Mouse (Mus musculus): ENCODE measurements around the gene Prl6a1. TPM values are rescaled to one million over a fixed set of nuclear protein-coding genes. Genes with fewer than 3 reads are reported as not detected.

The Prl6a1 gene
- total RNA-seq (2014; rRNA removed): not detected in 2 replicates
- polyA plus RNA-seq (2015; fragmentation: Nextera tagmentation; extraction: Ambion mirVana): not detected in 2 replicates

DNA sequence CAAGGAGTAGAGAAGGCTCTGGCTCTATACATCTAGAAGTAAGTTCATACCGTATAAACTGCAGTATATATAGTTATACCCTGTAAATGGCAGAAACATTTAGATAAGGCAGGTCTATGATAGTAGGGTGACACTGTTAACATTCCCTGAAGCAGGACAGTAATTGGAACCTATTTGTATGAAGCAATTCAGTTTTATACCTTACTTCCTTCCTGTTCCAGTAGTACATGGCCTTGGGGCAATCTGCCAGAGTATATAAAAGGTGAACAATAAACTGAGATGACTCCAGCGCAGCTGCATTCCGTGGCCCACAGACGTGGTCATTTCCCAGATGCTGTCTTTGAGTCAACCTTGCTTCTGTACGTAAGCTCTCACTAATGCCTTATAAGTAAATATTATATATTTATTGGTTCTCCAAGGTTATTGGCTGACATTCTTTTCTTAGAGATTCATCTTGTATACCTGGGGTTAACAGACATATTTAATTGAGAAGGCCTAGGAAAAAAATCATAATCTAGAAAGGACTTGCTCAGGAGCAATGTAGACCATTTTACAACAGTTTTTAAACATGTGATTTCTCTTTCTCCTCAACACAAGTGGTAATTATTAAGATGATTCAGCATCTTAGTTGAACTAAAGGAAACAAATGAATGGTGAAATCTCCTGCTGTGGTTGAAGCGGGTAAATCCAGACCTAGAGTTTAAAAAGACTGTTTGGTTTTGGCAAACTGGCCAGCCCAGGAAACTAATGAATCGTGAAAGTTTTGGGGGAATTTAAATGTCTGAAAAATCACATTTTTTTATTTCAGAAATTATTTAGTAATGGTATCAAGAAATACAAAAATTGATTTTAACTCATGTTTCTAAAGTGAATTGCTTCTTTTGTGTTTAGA lies at the start of gene Prl6a1:
TSS of gene Prl6a1 (plus strand) at position 294 of the 892 bp plus-strand sequence.
- 81% methylated on average over 7 of the region's 7 CpGs for WGBS

GRCm38 (mm10) chr13:27334989-27335388 lies 22.6 kb downstream of the Prl6a1 start:
- ATAC-seq (no peak), DNase-seq (ENCODE audit: low spot score) (no peak)
- no peak for TF ChIP-seq CTCF (IDR thresholded peaks at IDR 0.05; ENCODE audit: low read depth)
- Histone ChIP-seq H3K4me2 (ENCODE audit: low read depth, low read length) (no peak overlapping the region), H3K36me3 (ENCODE audit: insufficient read depth, low read length) (no peaks in the 10 kb centered on the region), H3K4me1 (ENCODE audit: insufficient read depth, low read length) (no peaks in the 10 kb centered on the region), H3K27me3 (ENCODE audit: insufficient read depth, low read length) (no peaks in the 10 kb centered on the region), H3K9me3 (ENCODE audit: low read length) (no peaks in the 10 kb centered on the region), H3K9ac (replicated peaks; ENCODE audit: low read length) (no peak overlapping the region), H3K27ac (no peak overlapping the region), H3K4me3 (ENCODE audit: low read length) (no peak overlapping the region)
- 38% methylated on average over 1 of the region's 1 CpGs for WGBS

More for the DNA sequence above, at the start of gene Prl6a1:
- no peak within 1 kb of the TSS for H3K27ac ChIP-seq
- no peak for TF ChIP-seq CTCF (IDR thresholded peaks at IDR 0.05; ENCODE audit: low read depth)
- DNase-seq (ENCODE audit: low spot score) (no peak), ATAC-seq (no peak)
- H3K4me1 ChIP-seq (ENCODE audit: insufficient read depth, low read length): no peaks in the 10 kb centered on the region
- no peaks in the 10 kb centered on the region for H3K36me3 ChIP-seq (ENCODE audit: insufficient read depth, low read length)
- H3K4me3 ChIP-seq (ENCODE audit: low read length): no peak within 1 kb of the TSS
- H3K27me3 ChIP-seq (ENCODE audit: insufficient read depth, low read length): no peaks in the 10 kb centered on the region
- H3K9ac ChIP-seq (replicated peaks; ENCODE audit: low read length): no peak within 1 kb of the TSS
- H3K4me2 ChIP-seq (ENCODE audit: low read depth, low read length): no peak within 1 kb of the TSS
- no peaks in the 10 kb centered on the region for H3K9me3 ChIP-seq (ENCODE audit: low read length)

- H3K27me3 ChIP-seq (ENCODE audit: insufficient read depth, low read length): no peaks in the 10 kb centered on the region
- no peaks in the 10 kb centered on the region for H3K9me3 ChIP-seq (ENCODE audit: low read length)
- no peak for TF ChIP-seq CTCF (IDR thresholded peaks at IDR 0.05; ENCODE audit: low read depth)
- 56% methylated on average over 3 of the region's 3 CpGs for WGBS
- H3K4me3 ChIP-seq (ENCODE audit: low read length): no peak overlapping the region
- H3K9ac ChIP-seq (replicated peaks; ENCODE audit: low read length): no peak overlapping the region
- H3K4me1 ChIP-seq (ENCODE audit: insufficient read depth, low read length): no peaks in the 10 kb centered on the region
- H3K4me2 ChIP-seq (ENCODE audit: low read depth, low read length): no peak overlapping the region
- DNase-seq (ENCODE audit: low spot score): no peak
- H3K27ac ChIP-seq: no peak overlapping the region
- ATAC-seq: no peak
- H3K36me3 ChIP-seq (ENCODE audit: insufficient read depth, low read length): no peaks in the 10 kb centered on the region
These were observed 30.4 kb downstream of the Prl6a1 start for GRCm38 (mm10) chr13:27342733-27343275.

DNA sequence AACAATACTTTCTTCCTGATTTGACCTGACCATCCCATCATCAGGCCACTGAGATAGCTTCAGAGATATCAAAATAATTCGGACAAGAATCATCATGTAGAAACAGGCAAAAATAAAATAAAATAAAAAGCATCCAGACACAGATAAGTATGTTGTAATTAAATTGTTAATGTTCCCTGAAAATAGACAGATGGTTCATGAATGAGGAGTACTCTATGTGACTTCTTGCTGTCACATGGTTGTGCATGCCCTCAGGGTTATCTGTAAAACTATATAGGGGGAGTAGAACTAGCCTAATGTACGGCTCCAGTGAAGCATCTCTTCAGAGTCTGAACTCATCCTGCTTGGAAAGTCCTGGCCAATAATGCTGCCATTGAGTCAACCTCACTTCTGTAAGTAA lies 32.9 kb downstream of the Prl6a1 start, which contains the start of gene Prl8a2:
TSS of gene Prl8a2 (plus strand) at position 301 of the 400 bp plus-strand sequence.
- H3K36me3 ChIP-seq (ENCODE audit: insufficient read depth, low read length): no peaks in the 10 kb centered on the region
- WGBS: 76% methylated on average over 2 of the region's 2 CpGs
- H3K27ac ChIP-seq: no peak within 1 kb of the TSS
- no peak within 1 kb of the TSS for H3K9ac ChIP-seq (replicated peaks; ENCODE audit: low read length)
- DNase-seq (ENCODE audit: low spot score) (no peak), ATAC-seq (no peak)
- H3K4me1 ChIP-seq (ENCODE audit: insufficient read depth, low read length): no peaks in the 10 kb centered on the region
- TF ChIP-seq CTCF (IDR thresholded peaks at IDR 0.05; ENCODE audit: low read depth): no peak
- no peak within 1 kb of the TSS for H3K4me3 ChIP-seq (ENCODE audit: low read length)
- no peaks in the 10 kb centered on the region for H3K9me3 ChIP-seq (ENCODE audit: low read length)
- H3K4me2 ChIP-seq (ENCODE audit: low read depth, low read length): no peak within 1 kb of the TSS
- H3K27me3 ChIP-seq (ENCODE audit: insufficient read depth, low read length): no peaks in the 10 kb centered on the region

Other genes starting within 250 kb of the Prl6a1 start
- gene Prl3d1, start 218.4 kb upstream of the Prl6a1 start, total RNA-seq (2014; rRNA removed): not detected in 2 replicates
- not detected in 2 replicates for gene Prl3d1, start 218.4 kb upstream of the Prl6a1 start, polyA plus RNA-seq (2015; fragmentation: Nextera tagmentation; extraction: Ambion mirVana)
- not detected in 2 replicates for gene Prl3d2, start 190.9 kb upstream of the Prl6a1 start, total RNA-seq (2014; rRNA removed)
- gene Prl3d2, start 190.9 kb upstream of the Prl6a1 start, polyA plus RNA-seq (2015; fragmentation: Nextera tagmentation; extraction: Ambion mirVana): not detected in 2 replicates
- gene Prl3d3, start 155.8 kb upstream of the Prl6a1 start, total RNA-seq (2014; rRNA removed): not detected in 2 replicates
- gene Prl3d3, start 155.8 kb upstream of the Prl6a1 start, polyA plus RNA-seq (2015; fragmentation: Nextera tagmentation; extraction: Ambion mirVana): not detected in 2 replicates
- gene Prl3c1, start 116.0 kb upstream of the Prl6a1 start, total RNA-seq (2014; rRNA removed): not detected in 2 replicates
- not detected in 2 replicates for gene Prl3c1, start 116.0 kb upstream of the Prl6a1 start, polyA plus RNA-seq (2015; fragmentation: Nextera tagmentation; extraction: Ambion mirVana)
- gene Prl3b1, start 70.8 kb upstream of the Prl6a1 start, total RNA-seq (2014; rRNA removed): not detected in 2 replicates
- not detected in 2 replicates for gene Prl3b1, start 70.8 kb upstream of the Prl6a1 start, polyA plus RNA-seq (2015; fragmentation: Nextera tagmentation; extraction: Ambion mirVana)
- not detected in 2 replicates for gene Prl3a1, start 53.2 kb upstream of the Prl6a1 start, total RNA-seq (2014; rRNA removed)
- not detected in 2 replicates for gene Prl3a1, start 53.2 kb upstream of the Prl6a1 start, polyA plus RNA-seq (2015; fragmentation: Nextera tagmentation; extraction: Ambion mirVana)
- not detected in 2 replicates for gene Prl8a2, start 33.0 kb downstream of the Prl6a1 start, total RNA-seq (2014; rRNA removed)
- gene Prl8a2, start 33.0 kb downstream of the Prl6a1 start, polyA plus RNA-seq (2015; fragmentation: Nextera tagmentation; extraction: Ambion mirVana): not detected in 2 replicates
- not detected in 2 replicates for gene Prl2b1, start 78.2 kb downstream of the Prl6a1 start, total RNA-seq (2014; rRNA removed)
- not detected in 2 replicates for gene Prl2b1, start 78.2 kb downstream of the Prl6a1 start, polyA plus RNA-seq (2015; fragmentation: Nextera tagmentation; extraction: Ambion mirVana)
- not detected in 2 replicates for gene Prl8a6, start 126.1 kb downstream of the Prl6a1 start, total RNA-seq (2014; rRNA removed)
- not detected in 2 replicates for gene Prl8a6, start 126.1 kb downstream of the Prl6a1 start, polyA plus RNA-seq (2015; fragmentation: Nextera tagmentation; extraction: Ambion mirVana)
- gene Prl8a8, start 200.6 kb downstream of the Prl6a1 start, total RNA-seq (2014; rRNA removed): not detected in 2 replicates
- gene Prl8a8, start 200.6 kb downstream of the Prl6a1 start, polyA plus RNA-seq (2015; fragmentation: Nextera tagmentation; extraction: Ambion mirVana): not detected in 2 replicates

Data from hindbrain, postnatal 0 days (tissue).